Mouse (Mus musculus): ENCODE measurements around the gene Gm37240.

- no peak for TF ChIP-seq CTCF (IDR thresholded peaks at IDR 0.05; ENCODE audit: low read depth)
- TF ChIP-seq EP300 (optimal IDR thresholded peaks at IDR 0.05): no peak
Measured at GRCm38 (mm10) chr3:85284483-85284882, 602.8 kb downstream of the Gm37240 start.
